Mouse (Mus musculus): Measurements from ENCODE around the gene Cox7a1.
"Not testable (repeated sequence)": the region's sequence is repeated elsewhere in the genome, so short reads cannot be mapped to it uniquely, and the experiment has no call there.

Cox7a1 gene

DNA sequence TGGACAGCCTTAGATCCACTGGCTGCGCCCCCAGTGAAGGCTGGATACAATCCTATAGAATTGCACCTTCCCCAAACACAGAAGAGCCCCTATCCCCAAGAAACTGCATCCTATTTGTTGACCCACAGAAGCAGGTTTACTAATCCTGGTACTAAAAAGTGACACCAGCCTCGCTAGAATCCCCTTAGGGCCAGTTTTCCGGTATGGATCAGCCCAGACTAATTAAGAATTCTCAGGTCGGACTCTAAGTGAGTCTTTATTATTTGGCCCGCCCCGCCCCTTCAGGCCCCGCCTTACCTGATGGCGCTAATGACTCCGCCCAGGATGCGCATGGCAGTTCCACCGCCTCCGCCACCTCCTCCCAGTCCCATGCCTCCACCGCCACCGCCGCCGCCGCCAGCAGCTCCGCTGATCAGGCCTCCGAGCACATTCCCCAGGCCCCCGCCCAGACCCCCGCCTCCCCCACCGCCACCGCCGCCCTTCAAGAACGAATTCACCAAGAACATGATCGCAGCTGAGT, 9.7 kb downstream of the Cox7a1 start:
- DNase-seq, result peak; percentile 74

DNA sequence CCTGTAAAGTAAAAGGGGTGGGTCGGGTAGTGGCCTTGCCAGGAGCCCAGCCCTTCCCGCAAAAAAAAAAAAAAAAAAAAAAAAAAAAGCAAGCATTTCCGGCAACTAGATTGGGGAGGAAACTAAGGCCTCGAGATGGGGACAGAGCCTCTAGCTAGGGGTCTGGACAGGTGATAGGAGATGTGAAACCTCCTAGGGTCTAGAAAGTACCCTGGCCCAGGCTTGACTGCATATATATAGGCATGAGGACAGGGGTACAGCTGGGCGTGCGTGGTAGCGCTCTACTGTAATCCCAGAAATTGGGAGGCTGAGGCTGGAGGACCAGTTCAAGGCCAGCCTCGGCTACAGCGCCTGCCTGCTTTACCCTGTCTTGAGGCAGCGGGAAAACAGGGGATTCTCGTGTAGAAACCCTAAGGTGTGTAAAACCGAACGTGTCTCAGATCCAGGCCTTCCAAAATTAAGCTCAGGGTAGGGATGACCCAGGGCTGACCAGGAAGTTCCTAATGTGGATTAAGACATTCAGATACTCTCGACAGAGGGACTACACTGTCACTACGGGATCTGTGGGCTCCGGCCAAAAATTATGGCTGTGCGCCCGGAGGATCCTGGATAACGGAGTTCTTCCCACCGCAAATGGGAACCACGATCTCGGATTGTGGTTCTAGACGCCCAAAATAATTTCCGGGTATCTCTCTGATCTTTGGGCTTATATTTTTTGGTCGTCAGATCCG, 10.3 kb downstream of the Cox7a1 start:
- no peak for DNase-seq

GRCm38 (mm10) chr7:30194884-30195283, 10.9 kb downstream of the Cox7a1 start:
- DNase-seq, result peak; percentile 95

GRCm38 (mm10) chr7:30195461-30195860, 11.5 kb downstream of the Cox7a1 start:
- no peak for DNase-seq

DNA sequence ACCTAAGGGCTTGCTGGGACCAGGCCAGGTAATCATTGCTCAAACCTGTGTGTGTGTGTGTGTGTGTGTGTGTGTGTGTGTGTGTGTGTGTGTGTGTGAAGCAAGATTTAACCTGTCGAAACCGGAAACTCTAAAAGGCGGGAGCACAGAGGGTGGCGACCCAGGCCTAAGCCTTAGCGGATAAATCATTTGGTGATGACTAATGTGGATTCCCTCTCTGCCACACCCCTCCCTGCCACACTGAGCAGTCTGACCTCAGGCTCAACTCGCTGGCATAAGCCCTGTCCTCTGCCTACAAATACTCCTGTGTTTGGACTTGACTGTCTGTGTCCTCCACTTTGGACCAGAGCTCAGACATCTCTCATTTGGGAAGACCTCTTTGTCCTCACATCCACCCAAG, 12.2 kb downstream of the Cox7a1 start:
- DNase-seq, result no peak

DNA sequence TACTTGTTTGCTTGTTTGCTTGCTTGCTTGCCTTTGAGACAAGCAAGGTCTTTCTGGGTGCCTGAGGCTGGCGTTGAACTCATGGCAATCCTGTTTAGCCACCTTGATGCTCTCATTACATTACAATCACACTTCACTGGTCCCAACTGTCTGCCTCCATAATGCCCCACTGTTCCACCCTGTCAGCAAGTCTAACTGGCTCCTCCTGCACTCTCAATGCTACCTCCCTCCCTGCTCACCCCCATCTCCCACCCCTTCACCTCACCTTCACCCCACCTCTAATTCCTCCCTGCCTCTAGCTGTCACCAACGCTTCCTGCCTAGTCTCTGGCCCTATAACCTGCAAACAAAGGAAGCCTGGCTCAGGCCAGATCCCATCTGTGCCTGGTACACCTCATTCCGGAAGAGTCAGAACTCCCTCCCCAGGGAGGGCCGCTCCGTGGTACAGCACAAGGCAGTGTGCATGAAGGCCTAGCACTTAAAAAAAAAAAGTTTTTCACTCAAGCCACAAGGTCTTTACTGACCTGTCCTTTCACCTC, 13.7 kb downstream of the Cox7a1 start:
- no peak for DNase-seq

- DNase-seq, result no peak
Measured at GRCm38 (mm10) chr7:30198481-30198971, 14.6 kb downstream of the Cox7a1 start, which contains the start of gene Capns1. TSS of gene Capns1 (minus strand) at chr7:30198811.

DNA sequence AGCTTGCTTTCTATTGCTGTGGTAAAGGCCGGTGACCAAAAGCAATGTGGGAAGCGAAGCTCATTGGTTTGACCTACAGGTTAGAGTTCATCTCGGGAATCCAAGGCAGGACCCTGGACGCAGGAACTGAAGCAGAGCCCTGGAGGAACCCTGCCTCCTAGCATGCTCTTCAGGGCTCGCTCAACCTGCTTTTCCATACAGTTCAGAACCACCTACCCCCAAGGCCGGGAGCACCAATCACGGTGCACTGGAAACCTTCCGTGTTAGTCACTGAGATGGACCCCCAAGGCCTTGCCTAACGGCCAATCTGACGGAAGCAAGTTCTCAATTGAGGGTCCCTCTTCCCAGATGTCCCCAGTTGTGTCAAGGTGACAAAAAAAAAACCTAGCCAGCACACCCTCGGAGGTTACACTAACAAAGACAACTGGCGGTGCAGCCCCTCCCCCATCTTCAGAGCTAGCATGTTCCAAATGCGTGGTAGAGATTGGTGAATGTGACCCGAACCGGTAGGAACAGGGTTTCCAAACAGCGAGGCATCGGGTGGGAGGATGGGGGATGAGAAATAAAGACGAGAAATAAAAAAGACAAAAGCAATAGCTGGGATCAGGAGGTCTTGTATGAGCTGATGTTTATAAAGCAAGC, 15.7 kb downstream of the Cox7a1 start:
- DNase-seq, result no peak

GRCm38 (mm10) chr7:30200200-30200599, 16.3 kb downstream of the Cox7a1 start:
- no peak for DNase-seq

DNA sequence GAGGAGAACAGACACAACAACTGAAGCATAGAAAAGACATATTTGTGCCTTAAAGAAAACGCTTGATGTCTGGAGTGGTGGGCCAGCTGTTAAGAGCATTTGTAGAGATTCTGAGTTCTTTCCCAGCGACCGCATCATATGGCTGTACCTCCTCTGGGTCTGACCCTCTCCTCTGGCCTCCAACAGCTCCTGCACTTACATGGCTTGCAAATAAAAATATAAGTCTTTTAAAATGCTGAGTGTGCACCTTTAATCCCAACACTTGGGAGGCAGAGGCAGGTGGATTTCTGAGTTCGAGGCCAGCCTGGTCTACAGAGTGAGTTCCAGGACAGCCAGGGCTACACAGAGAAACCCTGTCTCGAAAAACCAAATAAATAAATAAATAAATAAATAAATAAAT, 16.7 kb downstream of the Cox7a1 start:
- not testable (repeated sequence) for DNase-seq

DNA sequence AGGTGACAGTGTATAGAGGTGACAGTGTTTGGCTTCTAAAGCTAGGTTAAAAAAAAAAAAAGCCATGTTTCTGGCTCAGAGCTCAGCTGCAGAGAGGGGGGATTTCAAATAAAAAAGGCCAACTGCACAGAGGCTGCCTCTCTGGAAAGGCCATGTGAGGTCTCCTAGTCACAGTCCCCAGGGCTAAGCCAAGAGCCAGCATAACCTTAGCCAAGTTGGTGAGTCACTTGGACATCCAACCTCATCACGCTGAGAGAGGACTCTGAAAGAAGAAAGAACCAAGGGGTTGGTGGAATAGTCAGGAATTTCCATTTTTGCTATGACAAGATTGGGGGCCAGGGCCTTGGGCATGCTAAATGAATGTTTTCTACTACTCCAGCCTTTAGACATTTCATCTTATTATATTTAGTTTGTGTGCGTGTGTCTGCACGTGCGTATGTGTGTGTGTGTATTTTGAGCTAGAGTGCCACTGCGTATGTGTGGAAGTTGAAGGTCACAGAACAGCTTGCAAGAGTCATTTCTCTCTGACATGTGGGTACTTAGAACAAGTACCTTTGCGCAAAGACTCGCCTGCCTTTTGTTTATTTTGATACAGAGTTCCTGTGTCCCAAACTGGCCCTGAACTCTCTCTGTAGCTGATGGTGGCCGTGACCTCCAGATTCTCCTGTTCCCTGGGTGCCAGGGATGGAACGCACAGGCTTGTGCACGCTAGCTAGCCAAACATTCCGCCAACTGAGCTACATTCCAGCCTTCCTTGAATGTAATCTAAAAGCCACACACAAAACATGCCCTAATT, 19.1 kb downstream of the Cox7a1 start:
- DNase-seq, result no peak

DNA sequence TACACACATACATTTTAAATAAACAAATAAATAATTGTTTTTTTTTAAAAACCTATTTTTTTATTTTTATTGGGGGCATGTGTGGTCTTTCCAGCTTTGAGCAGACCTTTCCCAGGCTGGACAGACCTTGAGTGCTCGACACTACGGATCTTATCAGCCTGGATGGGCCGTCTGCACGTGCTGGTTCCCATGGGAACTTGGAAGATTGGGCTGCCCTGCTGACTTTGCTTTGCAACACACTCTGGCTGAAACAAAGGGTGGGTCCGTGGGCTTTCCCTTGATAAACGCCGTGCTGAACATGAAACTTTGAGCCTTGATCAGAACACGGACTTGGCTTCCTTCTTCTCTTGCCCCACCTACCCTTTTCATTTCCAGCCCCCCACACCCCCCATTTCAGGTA, 20.4 kb downstream of the Cox7a1 start:
- DNase-seq, result no peak

DNA sequence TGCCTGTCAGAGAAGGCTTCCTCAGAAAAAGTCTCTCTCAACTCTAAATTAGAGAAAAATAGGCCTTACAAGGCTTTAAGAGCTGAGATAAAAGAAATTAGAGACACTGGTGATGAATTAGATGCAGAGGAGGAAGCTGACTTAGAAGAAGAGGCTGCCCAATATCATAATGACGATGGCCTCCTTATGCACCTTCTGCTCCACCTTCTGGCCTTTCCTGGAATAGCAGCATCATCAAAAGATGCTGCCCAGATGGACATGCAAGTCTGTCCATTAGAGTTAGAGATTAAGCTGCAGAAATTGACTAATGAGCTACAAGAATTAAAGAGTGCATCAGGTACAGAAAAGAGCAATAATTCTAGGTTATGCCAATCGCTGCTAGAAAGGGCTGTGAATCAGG, 21.4 kb downstream of the Cox7a1 start:
- no peak for DNase-seq

DNA sequence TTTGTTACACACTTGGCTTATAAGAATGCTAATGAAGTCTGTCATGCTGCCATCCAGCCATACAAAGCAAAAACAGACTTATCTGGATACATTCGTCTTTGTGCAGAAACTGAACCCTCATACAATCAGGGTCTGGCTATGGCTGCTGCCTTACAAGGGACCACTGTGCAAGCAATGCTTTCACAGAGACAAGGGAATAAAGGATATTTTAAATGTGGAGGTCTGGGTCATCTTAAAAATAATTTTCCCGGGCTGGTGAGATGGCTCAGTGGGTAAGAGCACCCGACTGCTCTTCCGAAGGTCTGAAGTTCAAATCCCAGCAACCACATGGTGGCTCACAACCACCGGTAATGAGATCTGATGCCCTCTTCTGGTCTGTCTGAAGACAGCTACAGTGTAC, 22.4 kb downstream of the Cox7a1 start:
- DNase-seq, result not testable (repeated sequence)

- DNase-seq, result no peak
Measured at GRCm38 (mm10) chr7:30211025-30211424, 27.1 kb downstream of the Cox7a1 start.

GRCm38 (mm10) chr7:30213881-30214280, 29.9 kb downstream of the Cox7a1 start:
- no peak for DNase-seq

DNA sequence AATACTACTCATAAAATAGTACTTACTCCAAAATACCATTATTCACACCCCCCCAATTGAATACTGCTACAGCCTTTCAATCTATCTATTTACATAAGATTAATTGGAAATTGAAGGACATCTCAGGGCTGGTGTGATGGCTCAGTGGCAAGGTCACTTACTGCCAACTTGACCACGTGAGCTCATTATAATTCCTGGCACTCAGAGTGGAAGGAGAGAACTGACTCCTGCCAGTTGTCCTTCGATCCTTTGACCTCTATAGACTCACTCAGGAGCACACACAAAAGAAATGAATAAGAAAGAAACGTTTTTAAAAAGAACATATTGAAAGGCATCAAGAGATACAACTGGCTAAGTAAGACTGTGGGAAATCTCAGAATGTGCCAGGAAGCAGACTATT, 31.9 kb downstream of the Cox7a1 start:
- no peak for DNase-seq

- DNase-seq, result peak; percentile 64
Measured at GRCm38 (mm10) chr7:30216723-30217151, 32.8 kb downstream of the Cox7a1 start.

DNA sequence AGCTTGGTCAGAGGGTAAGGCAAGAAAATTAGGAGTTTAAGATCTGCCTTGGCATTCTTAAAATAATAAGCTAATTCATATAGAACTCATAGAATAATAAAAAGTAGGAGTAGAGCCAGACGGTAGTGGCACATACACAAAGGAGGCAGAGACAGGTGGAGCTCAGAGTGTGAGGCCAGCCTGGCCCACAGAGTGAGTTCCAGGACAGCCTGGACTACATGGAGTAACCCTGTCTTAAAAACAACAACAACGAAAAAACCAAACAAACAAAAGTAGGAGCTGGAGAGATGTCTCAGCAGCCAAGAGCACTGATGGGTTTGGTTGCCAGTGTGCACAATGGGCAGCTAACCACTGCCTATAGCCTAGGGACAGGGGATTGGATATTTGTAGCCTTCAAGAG, 33.3 kb downstream of the Cox7a1 start:
- no peak for DNase-seq

DNA sequence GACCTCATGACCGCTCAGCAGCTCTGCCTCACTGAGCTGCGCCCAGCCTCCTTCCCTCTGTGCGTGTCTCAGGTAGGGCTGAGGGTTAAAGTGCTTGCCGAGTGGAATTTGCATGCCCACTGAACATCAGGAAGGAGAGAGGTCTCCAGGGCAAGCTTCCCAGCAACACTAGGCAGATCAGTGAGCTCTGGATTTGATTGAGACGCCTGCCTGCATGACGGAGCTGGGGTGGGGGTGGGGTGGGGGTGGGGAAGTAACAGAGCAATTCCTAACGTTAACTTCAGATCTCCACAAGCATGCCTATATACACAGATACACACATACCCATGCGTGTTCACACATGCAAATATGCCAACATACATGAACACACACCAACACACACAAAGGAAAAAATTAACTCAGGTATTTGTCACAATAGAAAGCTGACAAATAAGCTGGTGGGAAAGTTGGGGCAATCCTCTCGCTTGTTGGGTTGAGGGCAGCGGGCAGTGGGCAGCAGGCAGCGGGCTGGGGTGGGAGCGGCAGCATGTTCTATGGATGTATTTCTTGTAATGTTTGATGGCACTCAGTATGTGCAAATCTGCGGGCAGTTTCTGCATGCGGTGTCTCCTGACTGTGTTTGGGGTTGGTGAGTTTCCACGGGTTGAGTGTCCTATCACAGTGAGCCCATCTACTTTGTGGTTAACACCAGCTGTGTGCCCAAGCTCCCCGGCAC, 35.5 kb downstream of the Cox7a1 start:
- DNase-seq, result no peak

DNA sequence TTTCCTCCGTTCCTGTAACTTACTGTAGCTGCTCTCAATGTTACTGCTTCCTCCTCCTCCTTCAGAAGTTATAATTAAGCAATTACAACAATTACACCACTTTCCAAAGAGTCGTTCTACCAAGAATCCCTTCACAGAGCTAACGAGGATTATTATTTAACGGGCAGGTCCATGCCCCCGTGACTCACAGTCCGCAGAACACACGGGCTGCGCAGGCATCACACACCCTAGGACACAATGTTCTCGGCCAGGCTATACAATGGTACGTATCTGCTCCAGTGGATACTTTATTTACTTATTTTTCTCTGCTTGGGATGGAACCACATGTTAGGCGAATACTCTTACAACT, 36.0 kb downstream of the Cox7a1 start:
- DNase-seq, result no peak

GRCm38 (mm10) chr7:30221433-30221832, 37.5 kb downstream of the Cox7a1 start:
- no peak for DNase-seq

- no peak for DNase-seq
Measured at GRCm38 (mm10) chr7:30222205-30222604, 38.3 kb downstream of the Cox7a1 start.

Data from layer of hippocampus, adult 9-11 months (tissue).